Mouse (Mus musculus) lung, postnatal 10 days (tissue): ENCODE data around the gene Cdhr5.

ENCODE experiments used
- DNase-seq: peaks from one replicate; pipeline ENCODE4 v3.0.0; 2021

The Cdhr5 gene

DNA sequence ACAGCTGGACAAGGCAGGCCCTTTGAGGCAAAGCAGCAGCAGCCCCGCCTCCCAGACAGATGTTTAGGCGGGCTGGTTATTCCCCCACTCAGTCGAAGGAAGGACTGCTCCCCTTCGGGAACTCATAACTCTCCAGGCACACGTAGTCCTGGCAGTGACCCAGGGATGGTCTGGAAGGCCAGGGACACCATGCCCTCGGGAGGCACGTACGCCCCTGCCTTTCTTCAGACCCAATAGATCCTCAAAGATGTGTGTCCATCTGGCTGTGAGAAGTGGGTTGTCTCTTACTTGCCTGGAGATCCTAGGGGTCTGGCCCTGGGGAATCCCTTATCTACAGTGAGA, 54.5 kb downstream of the Cdhr5 start:
- DNase-seq, result no peak

DNA sequence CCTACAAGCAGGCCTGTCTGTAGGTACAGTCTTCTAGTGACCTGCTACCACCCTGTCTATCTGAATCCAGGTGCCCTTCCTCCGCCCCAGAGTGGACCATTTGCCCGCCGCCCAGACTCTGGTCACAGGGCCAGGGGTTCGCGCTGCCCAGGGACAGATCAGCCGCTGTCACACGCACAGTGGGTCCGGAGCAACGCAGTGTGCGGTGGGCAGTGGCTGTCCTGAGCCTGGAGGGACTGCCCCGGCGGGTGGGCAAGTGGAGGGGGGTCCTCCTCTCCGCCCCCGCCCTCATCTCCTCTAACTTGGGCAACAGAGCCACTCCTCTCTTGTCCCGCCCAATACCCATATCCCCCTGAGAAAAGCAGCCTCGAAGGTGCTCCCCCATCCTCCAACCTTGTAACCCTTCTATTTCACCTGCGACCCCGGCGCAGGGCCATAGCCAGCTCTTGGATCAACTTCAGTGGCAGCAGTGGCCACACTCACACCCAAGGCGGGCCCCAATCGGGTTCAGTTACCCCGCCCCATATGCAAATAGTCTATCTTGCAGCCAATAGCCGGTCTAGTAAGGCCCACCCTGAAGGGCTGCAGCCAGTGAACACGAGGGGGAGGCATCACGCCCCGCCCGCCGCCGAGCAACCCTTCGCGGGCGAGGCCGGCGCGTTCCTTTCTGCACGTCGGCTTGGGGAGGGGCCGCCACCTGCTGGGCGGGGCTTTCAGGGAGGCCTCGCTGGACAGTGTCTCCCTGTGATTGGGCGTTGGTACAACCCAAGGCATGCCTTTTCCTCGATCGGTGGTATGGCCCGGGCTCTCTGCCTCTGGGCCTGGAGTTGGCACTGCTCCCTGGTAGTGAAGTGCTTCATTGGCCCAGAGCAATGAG, 55.1 kb downstream of the Cdhr5 start:
- DNase-seq, result peak; percentile 99

DNA sequence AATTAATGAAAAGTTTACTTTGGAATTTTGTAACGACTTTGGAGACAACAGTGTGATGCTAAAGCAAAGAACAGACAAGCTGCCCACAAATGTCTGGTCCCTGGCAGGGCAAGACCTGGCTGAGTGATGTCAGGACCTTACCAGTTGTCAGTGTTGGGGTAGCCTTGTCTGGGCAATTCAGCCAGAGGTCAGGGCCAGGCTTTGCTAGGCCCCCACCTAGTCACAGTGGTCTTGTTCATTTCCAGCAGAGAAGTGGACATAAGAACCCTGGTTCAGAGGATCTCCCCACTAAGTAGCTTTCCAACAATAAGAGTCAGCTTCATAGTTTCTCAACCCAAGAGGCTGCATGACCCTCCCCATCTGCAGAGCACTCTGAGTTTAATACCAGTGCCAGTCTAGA, 56.2 kb downstream of the Cdhr5 start:
- no peak for DNase-seq

DNA sequence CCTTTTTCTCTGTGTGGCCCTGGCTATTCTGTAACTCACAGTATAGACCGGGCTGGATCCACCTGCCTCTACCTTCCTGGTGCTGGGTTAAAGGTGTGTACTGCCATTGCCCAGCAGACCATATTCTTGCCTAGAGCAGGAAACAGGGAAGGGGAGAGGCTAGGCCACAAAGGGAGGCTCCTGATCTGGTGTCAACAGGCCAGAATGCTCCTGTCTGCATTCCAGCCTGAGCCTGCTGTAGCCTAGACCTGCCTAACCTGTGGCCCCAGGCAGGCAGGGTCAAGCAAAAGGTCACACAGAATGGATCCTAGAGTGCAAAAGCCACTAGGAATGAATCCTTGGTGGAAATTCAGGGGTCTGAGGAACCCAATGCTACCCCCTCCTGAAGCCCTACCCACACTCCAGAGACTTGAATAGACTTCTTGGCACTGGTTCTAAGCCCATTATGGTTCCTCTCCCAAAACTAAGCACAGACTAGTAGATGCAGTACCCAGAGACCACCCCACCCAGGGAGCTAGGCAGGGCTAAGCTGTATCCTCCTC, 57.0 kb downstream of the Cdhr5 start:
- no peak for DNase-seq
